Mouse (Mus musculus): ENCODE results near the gene Rassf4. TPM values are rescaled to one million over a fixed set of nuclear protein-coding genes. Genes with fewer than 3 reads are reported as not detected.

The Rassf4 gene
- 25.3 and 32.3 TPM in 2 replicates for polyA plus RNA-seq (2014; fragmentation: Nextera tagmentation; extraction: Ambion mirVana)

GRCm38 (mm10) chr6:116673471-116674282 lies at the start of gene Rassf4:
Gene Rassf4 (minus strand): TSS chr6:116673952.
- Histone ChIP-seq H3K9me3 (ENCODE audit: control insufficient read depth, low read length) (no peaks in the 10 kb centered on the region), H3K9ac (replicated peaks; ENCODE audit: low read depth, low read length) (peak within 1 kb of the TSS; percentile 57), H3K4me2 (ENCODE audit: low read depth, low read length) (peak within 1 kb of the TSS; percentile 68), H3K27ac (ENCODE audit: low read depth, low read length) (peak within 1 kb of the TSS; percentile 39; the same call in 1 of the 2 replicates), H3K4me1 (ENCODE audit: control insufficient read depth, insufficient read depth, low read length) (peaks cover 21% of the 10 kb centered on the region; the same call in 1 of the 2 replicates), H3K36me3 (ENCODE audit: control insufficient read depth, insufficient read depth, low read length) (no peaks in the 10 kb centered on the region), H3K27me3 (ENCODE audit: control insufficient read depth, insufficient read depth, low read length) (no peaks in the 10 kb centered on the region), H3K4me3 (ENCODE audit: low read depth, low read length) (peak within 1 kb of the TSS; percentile 51)
- WGBS = under 1% methylated on average over 44 of the region's 44 CpGs
- ATAC-seq (ENCODE audit: low read depth) = peak; percentile 88

GRCm38 (mm10) chr6:116718920-116719319 lies 45.2 kb upstream of the Rassf4 start:
- Histone ChIP-seq H3K9me3 (ENCODE audit: control insufficient read depth, low read length) (no peaks in the 10 kb centered on the region), H3K4me1 (ENCODE audit: control insufficient read depth, insufficient read depth, low read length) (no peaks in the 10 kb centered on the region), H3K27ac (ENCODE audit: low read depth, low read length) (no peak overlapping the region), H3K4me2 (ENCODE audit: low read depth, low read length) (no peak overlapping the region), H3K27me3 (ENCODE audit: control insufficient read depth, insufficient read depth, low read length) (no peaks in the 10 kb centered on the region), H3K36me3 (ENCODE audit: control insufficient read depth, insufficient read depth, low read length) (no peaks in the 10 kb centered on the region), H3K9ac (replicated peaks; ENCODE audit: low read depth, low read length) (no peak overlapping the region), H3K4me3 (ENCODE audit: low read depth, low read length) (no peak overlapping the region)
- WGBS = 93% methylated on average over 4 of the region's 4 CpGs
- no peak for ATAC-seq (ENCODE audit: low read depth)

GRCm38 (mm10) chr6:116718361-116718760 lies 44.6 kb upstream of the Rassf4 start:
- Histone ChIP-seq H3K4me3 (ENCODE audit: low read depth, low read length) (no peak overlapping the region), H3K36me3 (ENCODE audit: control insufficient read depth, insufficient read depth, low read length) (no peaks in the 10 kb centered on the region), H3K9ac (replicated peaks; ENCODE audit: low read depth, low read length) (no peak overlapping the region), H3K4me1 (ENCODE audit: control insufficient read depth, insufficient read depth, low read length) (no peaks in the 10 kb centered on the region), H3K27ac (ENCODE audit: low read depth, low read length) (no peak overlapping the region), H3K27me3 (ENCODE audit: control insufficient read depth, insufficient read depth, low read length) (no peaks in the 10 kb centered on the region), H3K9me3 (ENCODE audit: control insufficient read depth, low read length) (no peaks in the 10 kb centered on the region), H3K4me2 (ENCODE audit: low read depth, low read length) (no peak overlapping the region)
- no peak for ATAC-seq (ENCODE audit: low read depth)
- 84% methylated on average over 4 of the region's 4 CpGs for WGBS

- no peaks in the 10 kb centered on the region for H3K36me3 ChIP-seq (ENCODE audit: control insufficient read depth, insufficient read depth, low read length)
- H3K4me1 ChIP-seq (ENCODE audit: control insufficient read depth, insufficient read depth, low read length) = no peaks in the 10 kb centered on the region
- no peak overlapping the region for H3K4me2 ChIP-seq (ENCODE audit: low read depth, low read length)
- ATAC-seq (ENCODE audit: low read depth) = no peak
- no peak overlapping the region for H3K4me3 ChIP-seq (ENCODE audit: low read depth, low read length)
- WGBS = 93% methylated on average over 7 of the region's 7 CpGs
- H3K9ac ChIP-seq (replicated peaks; ENCODE audit: low read depth, low read length) = no peak overlapping the region
- no peak overlapping the region for H3K27ac ChIP-seq (ENCODE audit: low read depth, low read length)
- no peaks in the 10 kb centered on the region for H3K27me3 ChIP-seq (ENCODE audit: control insufficient read depth, insufficient read depth, low read length)
- H3K9me3 ChIP-seq (ENCODE audit: control insufficient read depth, low read length) = no peaks in the 10 kb centered on the region
Measured at GRCm38 (mm10) chr6:116717851-116718250, 44.1 kb upstream of the Rassf4 start.

- Histone ChIP-seq H3K9me3 (ENCODE audit: control insufficient read depth, low read length) (no peaks in the 10 kb centered on the region), H3K4me3 (ENCODE audit: low read depth, low read length) (no peak within 1 kb of the TSS), H3K4me2 (ENCODE audit: low read depth, low read length) (no peak within 1 kb of the TSS), H3K4me1 (ENCODE audit: control insufficient read depth, insufficient read depth, low read length) (no peaks in the 10 kb centered on the region), H3K27ac (ENCODE audit: low read depth, low read length) (no peak within 1 kb of the TSS), H3K27me3 (ENCODE audit: control insufficient read depth, insufficient read depth, low read length) (no peaks in the 10 kb centered on the region), H3K9ac (replicated peaks; ENCODE audit: low read depth, low read length) (no peak within 1 kb of the TSS), H3K36me3 (ENCODE audit: control insufficient read depth, insufficient read depth, low read length) (no peaks in the 10 kb centered on the region)
- WGBS = 76% methylated on average over 8 of the region's 8 CpGs
- ATAC-seq (ENCODE audit: low read depth) = no peak
Measured at GRCm38 (mm10) chr6:116716666-116717065, 42.9 kb upstream of the Rassf4 start, which contains the start of gene Tmem72. Gene Tmem72 (minus strand): TSS chr6:116716913.

GRCm38 (mm10) chr6:116715166-116715565 lies 41.4 kb upstream of the Rassf4 start:
- Histone ChIP-seq H3K4me1 (ENCODE audit: control insufficient read depth, insufficient read depth, low read length) (no peaks in the 10 kb centered on the region), H3K4me2 (ENCODE audit: low read depth, low read length) (no peak overlapping the region), H3K9me3 (ENCODE audit: control insufficient read depth, low read length) (no peaks in the 10 kb centered on the region), H3K4me3 (ENCODE audit: low read depth, low read length) (no peak overlapping the region), H3K36me3 (ENCODE audit: control insufficient read depth, insufficient read depth, low read length) (no peaks in the 10 kb centered on the region), H3K9ac (replicated peaks; ENCODE audit: low read depth, low read length) (no peak overlapping the region), H3K27me3 (ENCODE audit: control insufficient read depth, insufficient read depth, low read length) (no peaks in the 10 kb centered on the region), H3K27ac (ENCODE audit: low read depth, low read length) (no peak overlapping the region)
- 79% methylated on average over 2 of the region's 2 CpGs for WGBS
- no peak for ATAC-seq (ENCODE audit: low read depth)

GRCm38 (mm10) chr6:116714576-116714975 lies 40.8 kb upstream of the Rassf4 start:
- no peaks in the 10 kb centered on the region for H3K27me3 ChIP-seq (ENCODE audit: control insufficient read depth, insufficient read depth, low read length)
- H3K36me3 ChIP-seq (ENCODE audit: control insufficient read depth, insufficient read depth, low read length) = no peaks in the 10 kb centered on the region
- no peaks in the 10 kb centered on the region for H3K9me3 ChIP-seq (ENCODE audit: control insufficient read depth, low read length)
- 79% methylated on average over 5 of the region's 5 CpGs for WGBS
- H3K4me1 ChIP-seq (ENCODE audit: control insufficient read depth, insufficient read depth, low read length) = no peaks in the 10 kb centered on the region
- H3K27ac ChIP-seq (ENCODE audit: low read depth, low read length) = no peak overlapping the region
- no peak overlapping the region for H3K9ac ChIP-seq (replicated peaks; ENCODE audit: low read depth, low read length)
- no peak overlapping the region for H3K4me2 ChIP-seq (ENCODE audit: low read depth, low read length)
- no peak for ATAC-seq (ENCODE audit: low read depth)
- H3K4me3 ChIP-seq (ENCODE audit: low read depth, low read length) = no peak overlapping the region

- no peak overlapping the region for H3K27ac ChIP-seq (ENCODE audit: low read depth, low read length)
- ATAC-seq (ENCODE audit: low read depth) = no peak
- 88% methylated on average over 3 of the region's 3 CpGs for WGBS
- H3K4me1 ChIP-seq (ENCODE audit: control insufficient read depth, insufficient read depth, low read length) = no peaks in the 10 kb centered on the region
- no peaks in the 10 kb centered on the region for H3K9me3 ChIP-seq (ENCODE audit: control insufficient read depth, low read length)
- no peaks in the 10 kb centered on the region for H3K36me3 ChIP-seq (ENCODE audit: control insufficient read depth, insufficient read depth, low read length)
- no peaks in the 10 kb centered on the region for H3K27me3 ChIP-seq (ENCODE audit: control insufficient read depth, insufficient read depth, low read length)
- H3K4me2 ChIP-seq (ENCODE audit: low read depth, low read length) = no peak overlapping the region
- H3K9ac ChIP-seq (replicated peaks; ENCODE audit: low read depth, low read length) = no peak overlapping the region
- no peak overlapping the region for H3K4me3 ChIP-seq (ENCODE audit: low read depth, low read length)
Measured at GRCm38 (mm10) chr6:116713966-116714365, 40.2 kb upstream of the Rassf4 start.

GRCm38 (mm10) chr6:116712503-116712902 lies 38.8 kb upstream of the Rassf4 start:
- Histone ChIP-seq H3K9ac (replicated peaks; ENCODE audit: low read depth, low read length) (no peak overlapping the region), H3K27me3 (ENCODE audit: control insufficient read depth, insufficient read depth, low read length) (no peaks in the 10 kb centered on the region), H3K4me1 (ENCODE audit: control insufficient read depth, insufficient read depth, low read length) (no peaks in the 10 kb centered on the region), H3K27ac (ENCODE audit: low read depth, low read length) (no peak overlapping the region), H3K4me3 (ENCODE audit: low read depth, low read length) (no peak overlapping the region), H3K9me3 (ENCODE audit: control insufficient read depth, low read length) (no peaks in the 10 kb centered on the region), H3K36me3 (ENCODE audit: control insufficient read depth, insufficient read depth, low read length) (no peaks in the 10 kb centered on the region), H3K4me2 (ENCODE audit: low read depth, low read length) (no peak overlapping the region)
- 85% methylated on average over 3 of the region's 3 CpGs for WGBS
- no peak for ATAC-seq (ENCODE audit: low read depth)
